Mouse (Mus musculus) cerebellum, adult 11 months (tissue): ENCODE measurements around the gene Rpl37a.

Experiments
- DNase-seq: peaks from one replicate; pipeline ENCODE4 v3.0.0; 2022

Rpl37a gene

GRCm38 (mm10) chr1:72710753-72711653 is at the start of gene Rpl37a:
Rpl37a (plus strand) TSS chr1:72711290.
- peak; percentile 93 for DNase-seq

- no peak for DNase-seq
Measured at GRCm38 (mm10) chr1:72673070-72673469, 38.0 kb upstream of the Rpl37a start.

- no peak for DNase-seq
Measured at GRCm38 (mm10) chr1:72696256-72696655, 14.8 kb upstream of the Rpl37a start.

GRCm38 (mm10) chr1:72698651-72699050 is 12.4 kb upstream of the Rpl37a start:
- no peak for DNase-seq

GRCm38 (mm10) chr1:72700479-72700878 is 10.6 kb upstream of the Rpl37a start, which contains the start of gene Ankar:
Ankar (minus strand) TSS chr1:72700579.
- DNase-seq, result no peak

GRCm38 (mm10) chr1:72707525-72707924 is 3.6 kb upstream of the Rpl37a start:
- no peak for DNase-seq

- no peak for DNase-seq
Measured at GRCm38 (mm10) chr1:72711684-72712083, 594 bp downstream of the Rpl37a start.

GRCm38 (mm10) chr1:72714547-72714946 is 3.5 kb downstream of the Rpl37a start:
- DNase-seq, result no peak

- DNase-seq, result no peak
Measured at GRCm38 (mm10) chr1:72715065-72715464, 4.0 kb downstream of the Rpl37a start.

- DNase-seq, result no peak
Measured at GRCm38 (mm10) chr1:72715593-72716361, 4.7 kb downstream of the Rpl37a start.

GRCm38 (mm10) chr1:72716421-72716820 is 5.3 kb downstream of the Rpl37a start:
- no peak for DNase-seq

- DNase-seq, result peak; percentile 68
Measured at GRCm38 (mm10) chr1:72716926-72717325, 5.8 kb downstream of the Rpl37a start.

- no peak for DNase-seq
Measured at GRCm38 (mm10) chr1:72717540-72717939, 6.5 kb downstream of the Rpl37a start.

GRCm38 (mm10) chr1:72718846-72719245 is 7.8 kb downstream of the Rpl37a start:
- no peak for DNase-seq

- DNase-seq, result no peak
Measured at GRCm38 (mm10) chr1:72720115-72720725, 9.1 kb downstream of the Rpl37a start.

GRCm38 (mm10) chr1:72722646-72723045 is 11.6 kb downstream of the Rpl37a start:
- DNase-seq, result no peak

- no peak for DNase-seq
Measured at GRCm38 (mm10) chr1:72724354-72724753, 13.3 kb downstream of the Rpl37a start.

GRCm38 (mm10) chr1:72725941-72726340 is 14.9 kb downstream of the Rpl37a start:
- DNase-seq, result no peak

- DNase-seq, result no peak
Measured at GRCm38 (mm10) chr1:72728781-72729180, 17.7 kb downstream of the Rpl37a start.

GRCm38 (mm10) chr1:72730126-72730525 is 19.0 kb downstream of the Rpl37a start:
- no peak for DNase-seq

- DNase-seq, result no peak
Measured at GRCm38 (mm10) chr1:72733191-72733691, 22.2 kb downstream of the Rpl37a start.

GRCm38 (mm10) chr1:72736397-72737125 is 25.5 kb downstream of the Rpl37a start:
- no peak for DNase-seq
